Mouse (Mus musculus): ENCODE results near the gene Gm11239.
"Not testable (repeated sequence)": the region's sequence is repeated elsewhere in the genome, so short reads cannot be mapped to it uniquely, and the experiment has no call there.

The Gm11239 gene

DNA sequence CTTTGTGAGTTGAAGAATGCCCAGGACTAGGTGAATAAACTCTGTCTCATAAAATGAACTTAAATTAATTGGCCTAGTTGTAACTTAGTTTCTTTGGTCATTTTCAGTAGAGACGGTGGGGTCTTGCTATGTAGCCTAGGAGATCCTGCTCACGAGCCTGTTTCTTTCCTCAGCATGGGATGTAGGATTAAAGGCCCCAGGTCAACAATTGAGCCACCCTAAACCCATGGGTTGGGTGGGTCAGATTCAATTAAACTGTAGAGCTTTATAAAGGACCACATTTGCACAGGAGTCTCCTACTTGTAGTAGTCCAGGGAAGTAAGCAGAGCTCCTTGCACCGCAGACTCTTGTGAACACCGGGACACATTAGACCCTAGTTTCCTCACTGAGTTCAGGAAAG, at the start of gene Gm11239:
Gene Gm11239 (plus strand): TSS at position 301 of the 400 bp plus-strand sequence.
- DNase-seq (ENCODE audit: low read depth) = not testable (repeated sequence)

DNA sequence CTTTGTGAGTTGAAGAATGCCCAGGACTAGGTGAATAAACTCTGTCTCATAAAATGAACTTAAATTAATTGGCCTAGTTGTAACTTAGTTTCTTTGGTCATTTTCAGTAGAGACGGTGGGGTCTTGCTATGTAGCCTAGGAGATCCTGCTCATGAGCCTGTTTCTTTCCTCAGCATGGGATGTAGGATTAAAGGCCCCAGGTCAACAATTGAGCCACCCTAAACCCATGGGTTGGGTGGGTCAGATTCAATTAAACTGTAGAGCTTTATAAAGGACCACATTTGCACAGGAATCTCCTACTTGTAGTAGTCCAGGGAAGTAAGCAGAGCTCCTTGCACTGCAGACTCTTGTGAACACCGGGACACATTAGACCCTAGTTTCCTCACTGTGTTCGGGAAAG, 45.5 kb upstream of the Gm11239 start, which contains the start of gene Gm11237:
Gene Gm11237 (plus strand): TSS at position 301 of the 400 bp plus-strand sequence.
- not testable (repeated sequence) for DNase-seq (ENCODE audit: low read depth)

DNA sequence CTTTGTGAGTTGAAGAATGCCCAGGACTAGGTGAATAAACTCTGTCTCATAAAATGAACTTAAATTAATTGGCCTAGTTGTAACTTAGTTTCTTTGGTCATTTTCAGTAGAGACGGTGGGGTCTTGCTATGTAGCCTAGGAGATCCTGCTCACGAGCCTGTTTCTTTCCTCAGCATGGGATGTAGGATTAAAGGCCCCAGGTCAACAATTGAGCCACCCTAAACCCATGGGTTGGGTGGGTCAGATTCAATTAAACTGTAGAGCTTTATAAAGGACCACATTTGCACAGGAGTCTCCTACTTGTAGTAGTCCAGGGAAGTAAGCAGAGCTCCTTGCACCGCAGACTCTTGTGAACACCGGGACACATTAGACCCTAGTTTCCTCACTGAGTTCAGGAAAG, 30.3 kb upstream of the Gm11239 start, which contains the start of gene Gm11236:
Gene Gm11236 (plus strand): TSS at position 301 of the 400 bp plus-strand sequence.
- DNase-seq (ENCODE audit: low read depth) = not testable (repeated sequence)

DNA sequence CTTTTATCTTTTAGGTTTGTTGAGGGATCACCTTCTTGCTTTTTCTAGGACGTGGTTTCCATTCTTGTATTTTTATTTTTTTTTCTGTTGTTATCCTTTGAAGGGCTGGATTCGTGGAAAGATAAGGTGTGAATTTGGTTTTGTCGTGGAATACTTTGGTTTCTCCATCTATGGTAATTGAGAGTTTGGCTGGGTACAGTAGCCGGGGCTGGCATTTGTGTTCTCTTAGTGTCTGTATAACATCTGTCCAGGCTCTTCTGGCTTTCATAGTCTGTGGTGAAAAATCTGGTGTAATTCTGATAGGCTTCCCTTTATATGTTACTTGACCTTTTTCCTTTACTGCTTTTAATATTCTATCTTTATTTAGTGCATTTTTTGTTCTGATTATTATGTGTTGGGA, 6.3 kb upstream of the Gm11239 start:
- not testable (repeated sequence) for DNase-seq (ENCODE audit: low read depth)

DNA sequence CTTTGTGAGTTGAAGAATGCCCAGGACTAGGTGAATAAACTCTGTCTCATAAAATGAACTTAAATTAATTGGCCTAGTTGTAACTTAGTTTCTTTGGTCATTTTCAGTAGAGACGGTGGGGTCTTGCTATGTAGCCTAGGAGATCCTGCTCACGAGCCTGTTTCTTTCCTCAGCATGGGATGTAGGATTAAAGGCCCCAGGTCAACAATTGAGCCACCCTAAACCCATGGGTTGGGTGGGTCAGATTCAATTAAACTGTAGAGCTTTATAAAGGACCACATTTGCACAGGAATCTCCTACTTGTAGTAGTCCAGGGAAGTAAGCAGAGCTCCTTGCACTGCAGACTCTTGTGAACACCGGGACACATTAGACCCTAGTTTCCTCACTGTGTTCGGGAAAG, 15.1 kb downstream of the Gm11239 start, which contains the start of gene Gm428:
Gene Gm428 (plus strand): TSS at position 301 of the 400 bp plus-strand sequence.
- DNase-seq (ENCODE audit: low read depth) = not testable (repeated sequence)

DNA sequence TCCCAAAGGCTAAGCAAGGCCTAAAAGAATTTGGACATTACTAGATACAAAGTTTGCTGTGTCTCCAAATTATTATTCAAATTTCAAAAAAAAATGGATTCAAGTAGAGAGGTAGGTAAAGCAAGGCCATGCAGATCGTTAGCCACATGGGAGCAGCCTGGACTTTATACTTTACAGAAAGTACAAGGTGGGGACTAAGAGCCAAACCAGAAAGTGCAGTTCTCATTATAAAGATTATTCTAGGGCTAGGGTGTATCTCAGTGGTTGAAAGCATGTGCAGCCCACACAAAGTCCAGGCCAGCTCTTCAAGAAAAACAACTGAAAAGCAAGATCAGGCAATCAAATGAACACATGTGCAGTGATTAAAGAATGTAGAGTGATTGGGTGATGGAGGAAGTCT, 50.6 kb downstream of the Gm11239 start:
- DNase-seq (ENCODE audit: low read depth) = no peak

DNA sequence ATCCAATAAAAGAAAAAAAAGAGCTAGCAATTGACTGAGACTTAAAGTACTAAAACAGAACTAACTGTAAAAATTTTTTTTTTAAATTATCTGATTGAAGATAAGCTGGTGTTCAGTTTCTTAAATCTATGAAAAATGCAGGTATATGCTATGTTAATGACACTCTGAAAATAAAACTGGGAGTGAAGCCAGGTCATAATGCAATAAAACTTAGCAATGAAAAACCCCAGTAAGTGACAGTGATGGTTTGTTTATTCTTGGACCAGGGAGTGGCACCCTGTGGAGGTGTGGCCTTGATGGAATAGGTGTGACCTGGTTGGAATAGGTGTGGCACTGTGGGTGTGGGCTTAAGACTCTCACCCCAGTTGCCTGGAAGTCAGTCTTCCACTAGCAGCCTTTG, 51.7 kb downstream of the Gm11239 start:
- DNase-seq (ENCODE audit: low read depth) = no peak

Measured in naive thymus-derived CD4-positive, alpha-beta T cell, adult 2 months (primary cell).